Mouse (Mus musculus) cerebellum, adult 2 months (tissue): Measurements from ENCODE around the gene Ap2a2.

ENCODE experiments used
- CTCF ChIP-seq: fragments of 200-500 bp; IDR thresholded peaks from 2 replicates; pipeline ENCODE4 v1.5.1; 2011; ENCODE audit warnings: low read depth, mild to moderate bottlenecking, control low read depth, low read length, moderate library complexity, borderline replicate concordance; ENCODE audit not compliant: insufficient read depth
- POLR2A ChIP-seq: fragments of 200-500 bp; IDR thresholded peaks from 2 replicates; pipeline ENCODE4 v1.6.1; 2011; ENCODE audit warnings: low read length, control low read depth, borderline replicate concordance; ENCODE audit not compliant: insufficient read depth

- TF ChIP-seq CTCF (no peak), POLR2A (no peak)
Observed at GRCm38 (mm10) chr7:141611711-141612370, 49.9 kb downstream of the Ap2a2 start.
